Mouse (Mus musculus) left cerebral cortex, postnatal 4 days (tissue): ENCODE data around the gene Etv6. TPM values are rescaled to one million over a fixed set of nuclear protein-coding genes. Genes with fewer than 3 reads are reported as not detected.

ENCODE experiments used
- DNase-seq: peaks from one replicate; pipeline ENCODE4 v3.0.0-alpha.2; 2022
- intact Hi-C: fragments of 180-260 bp; cut with DNase I; formaldehyde crosslinking; loops from one replicate; pipeline ENCODE4 v1.15.1; 2025
- total RNA-seq, 2 experiments: library from RNA; stranded (reverse); gene quantifications; 2 replicates each; pipeline ENCODE4 v1.2.3; 2021

Etv6 gene
- total RNA-seq, 2 experiments from 2014 or later = 18.8 to 27.2 TPM

DNA sequence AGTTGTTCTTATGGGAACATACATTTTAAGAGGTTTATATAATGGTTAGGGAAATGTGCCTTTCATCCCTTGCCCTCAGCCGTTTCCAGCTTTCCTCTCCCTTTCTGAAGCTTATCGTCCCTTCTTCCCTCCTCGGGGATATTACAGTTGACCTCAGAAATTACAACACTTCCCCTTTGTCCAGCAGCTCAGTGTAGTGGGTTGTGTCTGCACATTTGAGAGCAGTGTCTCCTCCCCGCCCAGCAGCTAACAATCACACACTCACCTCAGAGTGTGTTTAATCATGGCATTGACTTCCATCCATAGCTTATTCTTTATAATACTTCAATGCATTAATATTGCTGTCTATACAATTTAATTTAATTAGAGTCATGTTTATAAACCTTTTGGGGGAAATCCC lies 98.3 kb downstream of the Etv6 start:
- intact Hi-C loops = no loop called here
- DNase-seq = no peak

- no peak for DNase-seq
- intact Hi-C loops = no loop called here
Observed at GRCm38 (mm10) chr6:134134821-134135323, 99.4 kb downstream of the Etv6 start.

DNA sequence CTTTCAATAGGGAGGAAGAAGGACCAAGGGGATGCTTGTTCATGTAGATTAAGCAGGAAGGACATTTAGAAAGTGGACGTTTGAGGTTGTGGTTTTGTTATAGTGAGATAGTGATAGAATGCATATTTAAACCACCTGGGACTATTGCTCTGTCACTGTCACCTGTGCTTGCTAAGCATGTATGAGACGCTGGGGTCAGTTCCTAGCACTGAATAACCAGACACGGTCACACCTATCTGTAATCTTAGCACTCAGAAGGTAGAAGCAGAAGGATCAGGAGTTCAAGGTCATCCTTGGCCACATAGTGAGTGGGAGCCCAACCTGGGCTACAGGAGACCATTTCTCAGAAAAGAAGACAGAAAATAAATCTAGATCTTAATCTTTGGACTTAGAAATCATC lies 100.8 kb downstream of the Etv6 start:
- intact Hi-C loops = no loop called here
- DNase-seq = no peak

DNA sequence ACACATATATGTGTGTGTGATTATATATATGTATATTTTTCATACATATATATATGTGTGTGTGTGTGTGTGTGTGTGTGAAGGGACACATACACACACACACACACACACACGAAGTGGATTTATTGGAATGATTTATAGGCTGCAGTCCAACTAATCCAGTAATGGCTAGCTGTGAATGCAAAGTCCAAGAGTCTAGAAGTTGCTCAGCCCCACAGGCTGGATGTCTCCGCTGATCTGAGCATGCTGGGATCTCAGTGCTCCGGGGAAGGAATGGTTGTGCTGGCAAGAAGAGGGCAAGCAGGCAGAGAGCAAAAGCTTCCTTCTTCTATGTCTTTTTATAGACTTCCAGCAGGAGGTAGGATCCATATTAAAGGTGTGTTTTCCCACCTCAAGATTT lies 103.9 kb downstream of the Etv6 start:
- intact Hi-C loops = no loop called here
- no peak for DNase-seq

DNA sequence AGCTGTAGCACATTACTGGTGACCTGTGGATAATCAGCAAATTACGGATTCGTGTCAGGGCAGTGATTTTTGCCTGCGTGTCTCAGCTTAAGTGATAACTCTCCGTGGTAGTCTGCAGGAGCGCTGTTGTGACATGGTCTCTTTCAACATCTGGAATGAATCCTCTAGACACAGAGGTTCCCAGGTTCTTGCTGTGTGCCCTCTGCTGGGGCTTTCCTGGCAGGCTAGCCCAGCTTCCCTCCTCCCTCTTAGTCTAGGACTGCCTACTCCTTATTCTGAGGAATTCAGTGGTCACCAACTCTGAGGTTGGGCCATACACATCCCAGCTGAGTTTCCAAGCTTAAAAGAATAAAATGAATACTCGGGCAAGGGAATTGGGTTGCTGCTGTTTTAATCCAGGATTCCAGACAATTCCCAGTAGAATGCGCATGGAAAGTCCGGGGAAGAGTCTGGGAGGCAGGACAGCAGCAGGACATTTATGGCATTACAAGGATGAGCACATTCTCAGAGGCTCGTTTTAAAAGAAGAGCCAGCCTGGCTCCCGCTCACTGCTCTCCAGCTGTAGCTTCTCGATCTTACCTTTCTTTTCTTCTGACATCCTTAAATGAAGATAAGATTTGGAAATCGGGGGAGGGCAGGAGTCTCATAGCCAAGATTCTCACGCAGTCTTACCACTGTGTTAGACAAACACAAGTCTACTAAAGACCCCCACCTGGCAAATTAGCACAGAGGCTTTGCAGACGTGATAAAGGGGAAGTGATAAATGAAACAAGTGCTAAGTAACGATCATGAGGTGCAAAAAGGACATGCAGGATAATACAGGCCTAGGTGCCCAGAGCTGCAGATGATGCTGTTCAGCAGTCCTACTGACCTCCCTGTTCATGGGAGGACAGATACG lies 105.5 kb downstream of the Etv6 start:
- intact Hi-C loops = no loop called here
- DNase-seq = no peak

GRCm38 (mm10) chr6:134141616-134142165 lies 106.2 kb downstream of the Etv6 start:
- no peak for DNase-seq
- intact Hi-C loops = no loop called here

DNA sequence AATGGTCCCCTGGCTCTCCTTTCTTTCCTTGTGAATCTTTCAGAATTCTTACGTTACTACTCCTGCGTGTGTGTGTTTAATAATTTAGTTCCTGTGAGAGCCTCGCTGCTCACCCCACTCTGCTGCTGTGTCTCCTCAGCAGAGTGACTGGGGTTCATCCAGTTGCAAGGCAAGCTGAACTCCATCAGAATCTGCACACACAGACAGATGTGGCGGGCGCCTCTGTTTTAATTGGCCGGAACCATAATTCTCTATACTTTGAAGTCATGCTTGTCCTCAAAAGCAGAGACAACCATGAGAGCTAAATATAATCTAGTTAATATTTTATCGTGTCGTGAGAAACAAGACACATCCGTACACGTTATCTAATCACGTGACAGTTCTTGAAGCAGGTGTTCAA lies 107.2 kb downstream of the Etv6 start:
- DNase-seq = no peak
- intact Hi-C loops = no loop called here

DNA sequence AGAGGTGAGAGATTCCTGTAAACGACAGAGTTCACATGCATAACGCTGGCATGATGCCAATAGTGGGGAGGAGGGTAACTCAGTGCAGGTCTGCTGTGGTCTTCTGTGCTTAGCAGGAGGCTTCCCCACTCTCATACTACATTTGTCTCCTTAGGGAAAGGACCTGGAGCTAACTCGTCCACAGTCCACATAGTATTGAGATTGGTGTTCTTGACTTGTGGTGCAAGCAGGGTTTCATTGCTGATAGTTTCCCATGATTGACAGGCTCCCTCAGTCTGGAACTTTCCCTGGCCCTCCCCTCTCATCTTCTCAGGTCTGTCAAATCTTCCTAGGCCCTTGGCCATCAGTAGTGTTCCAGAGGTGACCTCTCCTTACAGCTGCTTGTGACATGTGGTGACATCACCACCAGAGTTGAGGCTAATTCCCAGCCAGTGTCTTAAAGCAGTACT lies 108.2 kb downstream of the Etv6 start:
- no peak for DNase-seq
- intact Hi-C loops = no loop called here

- no peak for DNase-seq
- intact Hi-C loops = no loop called here
Observed at GRCm38 (mm10) chr6:134144231-134145130, 109.0 kb downstream of the Etv6 start.

DNA sequence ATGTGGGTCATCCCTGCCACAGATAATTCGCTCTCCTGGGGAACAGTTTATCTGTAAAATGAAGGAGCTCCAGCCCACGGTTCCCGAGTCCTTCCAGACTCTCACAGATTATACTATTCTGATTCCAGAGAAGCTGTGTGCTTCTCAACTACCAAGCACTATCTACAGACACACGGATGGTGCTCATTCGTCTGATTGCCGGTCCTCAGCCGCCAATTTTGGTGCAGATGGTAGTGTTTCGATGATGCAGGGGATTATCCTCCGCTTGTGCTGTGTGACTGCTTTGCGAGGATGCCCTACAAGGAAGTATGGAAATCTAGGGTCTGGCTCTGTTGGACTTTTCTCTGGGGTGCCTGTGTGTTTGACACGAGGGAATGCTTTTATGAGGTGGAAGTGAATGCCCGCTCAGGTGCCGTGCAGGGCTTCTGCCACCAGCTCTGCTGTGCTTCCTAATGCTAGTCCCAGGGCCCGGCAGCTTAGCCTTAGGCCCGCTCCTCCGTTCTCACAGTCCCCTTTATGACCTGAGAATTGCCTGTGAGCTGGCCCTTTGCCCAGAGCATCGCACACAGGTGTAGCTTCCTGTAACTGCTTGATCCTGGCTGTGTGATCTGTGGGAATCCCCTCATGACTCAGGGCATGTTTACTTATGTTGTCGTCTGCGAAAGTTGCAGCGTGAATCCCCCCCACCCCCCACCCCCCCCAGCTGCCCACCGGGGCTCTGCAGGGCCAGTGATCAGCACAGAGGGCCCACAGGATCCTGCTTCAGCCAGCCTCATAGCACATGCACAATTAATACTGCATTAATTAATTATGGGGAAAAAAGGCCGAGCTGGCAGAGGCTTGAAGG lies 112.3 kb downstream of the Etv6 start:
- intact Hi-C loops = no loop called here
- DNase-seq = peak; percentile 49

- intact Hi-C loops = no loop called here
- no peak for DNase-seq
Observed at GRCm38 (mm10) chr6:134148443-134148942, 113.0 kb downstream of the Etv6 start.

DNA sequence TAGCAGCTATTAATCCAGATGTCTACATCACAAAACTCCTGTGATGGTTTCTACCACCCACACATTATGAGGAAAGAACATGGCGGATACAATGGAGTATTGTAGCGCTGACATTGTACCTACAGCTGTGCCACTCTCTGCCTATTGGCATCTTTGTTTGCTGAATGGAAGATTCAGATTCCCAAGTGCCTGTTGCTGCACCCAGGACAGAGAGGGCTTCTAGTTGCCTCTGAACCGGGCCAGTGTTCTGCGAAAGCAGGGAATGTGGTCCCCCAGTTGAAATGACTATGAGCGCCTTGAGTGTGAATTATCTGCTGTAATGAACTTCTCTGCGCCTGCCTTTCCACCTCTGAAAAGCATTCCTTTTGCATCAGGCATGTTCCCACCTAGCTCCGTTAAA lies 114.1 kb downstream of the Etv6 start:
- intact Hi-C loops = loop anchor here (5.0 kb wide), 1 partner anchor 112 kb away; the partner anchor contains the start of gene Etv6
- no peak for DNase-seq

DNA sequence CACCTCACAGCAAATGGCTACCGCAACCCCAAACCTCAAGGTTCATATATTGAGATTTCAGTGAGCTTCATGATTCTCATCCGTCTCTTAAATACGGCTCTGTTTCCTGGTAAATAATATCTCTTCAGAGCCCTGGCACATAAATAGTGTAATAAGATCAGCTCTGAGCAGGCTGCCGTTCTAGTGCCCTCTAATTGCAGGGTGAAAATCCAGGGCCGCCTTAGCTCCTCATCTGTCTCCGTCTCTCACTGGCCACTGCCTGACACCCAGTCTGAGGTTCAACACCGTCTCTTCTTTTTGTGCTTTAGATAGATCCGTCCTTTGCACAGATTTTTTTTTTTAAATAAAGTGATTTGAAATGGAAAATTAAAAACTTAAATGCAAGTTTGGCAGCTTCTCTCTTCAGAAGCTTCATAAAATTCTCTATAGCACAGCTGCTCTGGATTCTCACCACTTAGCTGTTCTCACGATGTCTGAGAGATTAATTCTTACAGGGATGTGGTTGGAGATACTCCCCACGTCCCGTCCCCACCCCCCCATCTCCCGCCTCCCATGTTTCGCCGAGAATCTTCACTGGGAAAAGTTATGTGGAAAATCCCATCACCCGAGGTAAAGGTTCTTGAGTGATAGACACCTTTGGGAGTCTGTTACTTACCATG lies 115.7 kb downstream of the Etv6 start:
- intact Hi-C loops = loop anchor here (5.0 kb wide), 1 partner anchor 114 kb away; the partner anchor contains the start of gene Etv6
- no peak for DNase-seq

GRCm38 (mm10) chr6:134151853-134152505 lies 116.5 kb downstream of the Etv6 start:
- DNase-seq = no peak
- intact Hi-C loops = loop anchor here (5.0 kb wide), 1 partner anchor 115 kb away; the partner anchor contains the start of gene Etv6

DNA sequence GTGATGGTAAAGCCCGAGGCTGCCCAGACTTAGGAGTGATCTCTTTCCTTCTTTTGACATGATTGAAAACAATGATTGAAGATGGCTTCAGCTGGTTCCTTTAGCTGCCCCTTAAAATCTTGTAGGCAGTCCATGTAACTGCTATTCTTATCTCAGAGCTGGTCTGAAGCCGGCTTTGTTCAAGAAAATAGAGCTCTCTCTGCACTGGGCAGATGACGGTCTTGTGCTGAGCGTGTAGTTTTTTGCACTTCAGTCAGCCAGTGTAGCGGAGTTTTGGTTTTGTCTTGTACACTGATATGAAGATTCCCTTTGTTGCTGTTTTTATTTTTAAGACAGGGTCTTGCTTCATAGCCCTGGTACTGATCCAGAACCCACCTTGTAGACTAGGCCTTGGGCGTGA lies 117.0 kb downstream of the Etv6 start:
- DNase-seq = no peak
- intact Hi-C loops = loop anchor here (5.0 kb wide), 1 partner anchor 115 kb away; the partner anchor contains the start of gene Etv6

DNA sequence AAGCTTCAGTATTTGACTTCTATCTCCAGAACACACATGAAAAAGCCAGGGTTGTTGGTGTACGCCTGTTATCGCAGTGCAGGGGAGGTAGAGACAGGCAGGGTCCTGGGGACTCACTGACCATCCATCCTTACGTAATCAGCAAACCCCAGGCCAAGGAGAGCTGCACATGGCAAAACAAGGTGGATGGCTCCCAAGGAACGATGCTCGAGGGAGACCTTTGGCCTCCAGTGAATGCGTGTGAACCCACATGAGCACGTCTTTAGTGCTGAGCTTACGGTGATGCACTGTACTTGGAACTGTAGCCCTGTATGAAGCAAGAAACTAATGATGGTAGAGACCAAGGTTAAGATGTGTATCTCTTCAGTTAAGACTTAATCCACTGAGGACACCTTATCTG lies 119.2 kb downstream of the Etv6 start:
- no peak for DNase-seq
- intact Hi-C loops = loop anchor here (5.0 kb wide), 1 partner anchor 117 kb away; the partner anchor contains the start of gene Etv6

DNA sequence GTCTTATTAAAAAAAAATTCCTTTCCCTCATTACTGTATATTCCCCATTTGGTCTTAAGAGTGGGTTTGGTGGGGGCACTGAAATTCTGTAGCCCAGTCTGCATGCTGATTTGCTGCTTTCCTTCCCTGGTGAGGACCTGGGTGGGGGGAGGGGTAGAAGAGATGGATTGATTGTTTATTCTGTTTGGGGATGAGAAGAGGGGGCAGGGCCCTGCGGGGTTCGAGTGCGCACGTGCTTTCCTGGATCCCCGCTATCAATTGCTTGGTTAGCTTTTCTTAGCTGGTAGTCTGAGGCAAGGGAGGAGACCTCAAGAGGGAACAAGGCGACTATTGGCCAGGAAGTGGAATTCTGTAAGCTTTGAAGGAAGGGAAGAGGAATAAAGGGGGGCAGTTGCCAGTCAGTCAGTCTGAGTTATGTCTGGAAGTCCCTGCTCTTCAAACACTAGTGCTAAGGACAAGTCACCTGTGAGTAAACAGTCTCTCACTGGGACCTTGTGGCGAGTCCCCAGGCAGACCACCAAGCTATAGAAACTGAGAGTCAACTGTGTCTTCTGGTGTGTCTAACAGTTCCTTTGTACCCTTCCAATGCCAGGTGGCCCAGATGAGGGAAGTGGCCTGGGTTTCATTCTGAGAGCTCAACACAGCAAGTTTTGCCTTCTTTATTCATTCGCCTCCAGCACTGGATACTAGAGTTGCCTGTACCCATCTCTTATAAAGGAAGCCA lies 120.6 kb downstream of the Etv6 start:
- DNase-seq = no peak
- intact Hi-C loops = no loop called here
